Mouse (Mus musculus) hindbrain, embryonic 13.5 days (tissue): ENCODE results near the gene Ankrd39. TPM values are rescaled to one million over a fixed set of nuclear protein-coding genes. Genes with fewer than 3 reads are reported as not detected.

Experiments used
- ATAC-seq: fragments of 200-750 bp; cut with Nextera tagmentation; 2 replicates; pipeline ENCODE4 v1.8.0; 2017; ENCODE audit warnings: moderate TSS enrichment; ENCODE audit not compliant: low FRiP score
- H3K27ac ChIP-seq: fragments of 300-500 bp; sonication (generic); 2 replicates; pipeline ENCODE4 v1.5.1; 2015; ENCODE audit warnings: inconsistent platforms, mild to moderate bottlenecking, moderate library complexity
- H3K27me3 ChIP-seq: fragments of 300-500 bp; sonication (generic); 2 replicates; pipeline ENCODE4 v1.6.1; 2015; ENCODE audit warnings: mild to moderate bottlenecking, inconsistent platforms
- H3K36me3 ChIP-seq: fragments of 300-500 bp; sonication (generic); 2 replicates; pipeline ENCODE4 v1.6.1; 2015; ENCODE audit warnings: mild to moderate bottlenecking, inconsistent platforms
- H3K4me1 ChIP-seq: fragments of 300-500 bp; sonication (generic); replicated peaks from 2 replicates; pipeline ENCODE4 v1.6.1; 2015; ENCODE audit warnings: inconsistent platforms
- H3K4me2 ChIP-seq: fragments of 300-500 bp; sonication (generic); 2 replicates; pipeline ENCODE4 v1.6.1; 2015; ENCODE audit warnings: inconsistent platforms, mild to moderate bottlenecking, moderate library complexity
- H3K4me3 ChIP-seq: fragments of 300-500 bp; sonication (generic); 2 replicates; pipeline ENCODE4 v1.5.1; 2015; ENCODE audit warnings: mild to moderate bottlenecking, inconsistent platforms
- H3K9ac ChIP-seq: fragments of 300-500 bp; sonication (generic); 2 replicates; pipeline ENCODE4 v1.6.1; 2015; ENCODE audit warnings: mild to moderate bottlenecking, inconsistent platforms
- H3K9me3 ChIP-seq: fragments of 300-500 bp; sonication (generic); 2 replicates; pipeline ENCODE4 v1.6.1; 2016; ENCODE audit warnings: inconsistent platforms
- WGBS: fragments of 180-500 bp; shearing (Covaris S2); methylation state at CpG from one replicate; pipeline ENCODE4 v1.1.7; 2015; 5-methylcytosine and 5-hydroxymethylcytosine counted together
- polyA plus RNA-seq: library from polyadenylated mRNA; unstranded; fragments of >200 nt; fragmentation: Nextera tagmentation; extraction: Ambion mirVana; gene quantifications from 2 replicates; pipeline ENCODE4 v1.2.1, GENCODE M21; 2015

Gene Ankrd39
- polyA plus RNA-seq, 1 experiment from 2014 or later: 22.4 TPM

- WGBS: 47% methylated on average over 7 of the region's 7 CpGs
Measured at GRCm38 (mm10) chr1:36569694-36570276, 22.5 kb upstream of the Ankrd39 start.

GRCm38 (mm10) chr1:36568776-36569175, 21.5 kb upstream of the Ankrd39 start:
- Histone ChIP-seq H3K4me3 (no peak overlapping the region), H3K9ac (no peak overlapping the region), H3K36me3 (no peaks in the 10 kb centered on the region), H3K27ac (no peak overlapping the region), H3K4me2 (no peak overlapping the region), H3K9me3 (no peaks in the 10 kb centered on the region), H3K27me3 (0 out of 2 replicates have a peak, but pooled peaks cover 10% of the 10 kb centered on the region), H3K4me1 (0 out of 2 replicates have a peak, but pooled peaks cover 4% of the 10 kb centered on the region)
- ATAC-seq: no peak
- WGBS: 79% methylated on average over 4 of the region's 4 CpGs

More at GRCm38 (mm10) chr1:36569694-36570276, 22.5 kb upstream of the Ankrd39 start:
- no peak overlapping the region for H3K4me3 ChIP-seq
- H3K27me3 ChIP-seq: 0 out of 2 replicates have a peak, but pooled peaks cover 11% of the 10 kb centered on the region
- H3K9me3 ChIP-seq: no peaks in the 10 kb centered on the region
- H3K36me3 ChIP-seq: no peaks in the 10 kb centered on the region
- peak overlapping the region; percentile 8; the same call in 1 of the 2 replicates for H3K27ac ChIP-seq
- H3K9ac ChIP-seq: no peak overlapping the region
- no peak for ATAC-seq
- peaks cover 14% of the 10 kb centered on the region for H3K4me1 ChIP-seq
- H3K4me2 ChIP-seq: no peak overlapping the region

- Histone ChIP-seq H3K4me2 (no peak overlapping the region), H3K36me3 (no peaks in the 10 kb centered on the region), H3K27me3 (0 out of 2 replicates have a peak, but pooled peaks cover 13% of the 10 kb centered on the region), H3K9me3 (no peaks in the 10 kb centered on the region), H3K4me3 (no peak overlapping the region), H3K4me1 (0 out of 2 replicates have a peak, but pooled peaks cover 4% of the 10 kb centered on the region), H3K9ac (no peak overlapping the region), H3K27ac (no peak overlapping the region)
- 42% methylated on average over 21 of the region's 21 CpGs for WGBS
- ATAC-seq: no peak
Measured at GRCm38 (mm10) chr1:36567818-36568603, 20.8 kb upstream of the Ankrd39 start.

GRCm38 (mm10) chr1:36566425-36566824, 19.2 kb upstream of the Ankrd39 start:
- Histone ChIP-seq H3K9ac (no peak overlapping the region), H3K4me1 (0 out of 2 replicates have a peak, but pooled peaks cover 4% of the 10 kb centered on the region), H3K27ac (no peak overlapping the region), H3K4me2 (no peak overlapping the region), H3K27me3 (0 out of 2 replicates have a peak, but pooled peaks cover 17% of the 10 kb centered on the region), H3K36me3 (no peaks in the 10 kb centered on the region), H3K4me3 (no peak overlapping the region), H3K9me3 (no peaks in the 10 kb centered on the region)
- no peak for ATAC-seq
- WGBS: 12% methylated on average over 2 of the region's 2 CpGs

GRCm38 (mm10) chr1:36564101-36564500, 16.9 kb upstream of the Ankrd39 start:
- WGBS: 80% methylated on average over 6 of the region's 6 CpGs
- no peaks in the 10 kb centered on the region for H3K36me3 ChIP-seq
- H3K9me3 ChIP-seq: no peaks in the 10 kb centered on the region
- no peak overlapping the region for H3K4me2 ChIP-seq
- H3K4me3 ChIP-seq: no peak overlapping the region
- H3K27me3 ChIP-seq: peaks cover 24% of the 10 kb centered on the region; the same call in 1 of the 2 replicates
- ATAC-seq: no peak
- no peak overlapping the region for H3K9ac ChIP-seq
- no peak overlapping the region for H3K27ac ChIP-seq
- H3K4me1 ChIP-seq: peaks cover 5% of the 10 kb centered on the region

- H3K27me3 ChIP-seq: peaks cover 24% of the 10 kb centered on the region; the same call in 1 of the 2 replicates
- H3K4me1 ChIP-seq: peaks cover 10% of the 10 kb centered on the region
- WGBS: 65% methylated on average over 4 of the region's 4 CpGs
- no peak overlapping the region for H3K27ac ChIP-seq
- no peak overlapping the region for H3K4me3 ChIP-seq
- no peak for ATAC-seq
- H3K4me2 ChIP-seq: no peak overlapping the region
- no peak overlapping the region for H3K9ac ChIP-seq
- H3K9me3 ChIP-seq: no peaks in the 10 kb centered on the region
- no peaks in the 10 kb centered on the region for H3K36me3 ChIP-seq
Measured at GRCm38 (mm10) chr1:36563632-36564031, 16.4 kb upstream of the Ankrd39 start.

GRCm38 (mm10) chr1:36563197-36563596, 16.0 kb upstream of the Ankrd39 start:
- no peaks in the 10 kb centered on the region for H3K36me3 ChIP-seq
- H3K9ac ChIP-seq: no peak overlapping the region; the same call in 1 of the 2 replicates
- H3K27ac ChIP-seq: no peak overlapping the region
- H3K27me3 ChIP-seq: peaks cover 24% of the 10 kb centered on the region; the same call in 1 of the 2 replicates
- peaks cover 13% of the 10 kb centered on the region for H3K4me1 ChIP-seq
- no peak for ATAC-seq
- WGBS: 77% methylated on average over 2 of the region's 2 CpGs
- no peak overlapping the region for H3K4me3 ChIP-seq
- no peak overlapping the region for H3K4me2 ChIP-seq
- no peaks in the 10 kb centered on the region for H3K9me3 ChIP-seq

- 72% methylated on average over 4 of the region's 4 CpGs for WGBS
- H3K36me3 ChIP-seq: no peaks in the 10 kb centered on the region
- H3K9me3 ChIP-seq: no peaks in the 10 kb centered on the region
- no peak overlapping the region for H3K4me3 ChIP-seq
- H3K4me2 ChIP-seq: no peak overlapping the region
- no peak for ATAC-seq
- no peak overlapping the region for H3K27ac ChIP-seq
- peaks cover 24% of the 10 kb centered on the region; the same call in 1 of the 2 replicates for H3K27me3 ChIP-seq
- no peak overlapping the region for H3K9ac ChIP-seq
- H3K4me1 ChIP-seq: peaks cover 13% of the 10 kb centered on the region
Measured at GRCm38 (mm10) chr1:36562388-36562787, 15.1 kb upstream of the Ankrd39 start.

GRCm38 (mm10) chr1:36560903-36561302, 13.7 kb upstream of the Ankrd39 start:
- Histone ChIP-seq H3K4me1 (peaks cover 15% of the 10 kb centered on the region), H3K4me3 (no peak overlapping the region), H3K27ac (no peak overlapping the region), H3K9ac (no peak overlapping the region), H3K9me3 (no peaks in the 10 kb centered on the region), H3K4me2 (no peak overlapping the region), H3K36me3 (no peaks in the 10 kb centered on the region), H3K27me3 (peaks cover 24% of the 10 kb centered on the region; the same call in 1 of the 2 replicates)
- no peak for ATAC-seq
- 62% methylated on average over 6 of the region's 6 CpGs for WGBS

GRCm38 (mm10) chr1:36559888-36560287, 12.6 kb upstream of the Ankrd39 start:
- H3K36me3 ChIP-seq: peaks cover 5% of the 10 kb centered on the region
- H3K27me3 ChIP-seq: peaks cover 24% of the 10 kb centered on the region; the same call in 1 of the 2 replicates
- H3K4me3 ChIP-seq: no peak overlapping the region
- no peaks in the 10 kb centered on the region for H3K9me3 ChIP-seq
- ATAC-seq: no peak
- 68% methylated on average over 5 of the region's 5 CpGs for WGBS
- peaks cover 25% of the 10 kb centered on the region for H3K4me1 ChIP-seq
- no peak overlapping the region for H3K9ac ChIP-seq
- H3K27ac ChIP-seq: no peak overlapping the region
- no peak overlapping the region for H3K4me2 ChIP-seq

- 1% methylated on average over 4 of the region's 4 CpGs for WGBS
- H3K9me3 ChIP-seq: no peaks in the 10 kb centered on the region
- peak overlapping the region; percentile 100; the same call in 1 of the 2 replicates for H3K4me2 ChIP-seq
- H3K4me1 ChIP-seq: peaks cover 32% of the 10 kb centered on the region
- no peak overlapping the region for H3K27ac ChIP-seq
- 0 out of 2 replicates have a peak overlapping the region, but pooled peaks have one; percentile 13 for H3K9ac ChIP-seq
- peaks cover 11% of the 10 kb centered on the region for H3K36me3 ChIP-seq
- peaks cover 20% of the 10 kb centered on the region; the same call in 1 of the 2 replicates for H3K27me3 ChIP-seq
- H3K4me3 ChIP-seq: peak overlapping the region; percentile 97; the same call in 1 of the 2 replicates
- ATAC-seq: no peak
Measured at GRCm38 (mm10) chr1:36559256-36559655, 12.0 kb upstream of the Ankrd39 start.
